Mouse (Mus musculus): ENCODE results near the gene Sh3pxd2b.

Gene Sh3pxd2b

GRCm38 (mm10) chr11:32347607-32348432, at the start of gene Sh3pxd2b:
TSS of gene Sh3pxd2b (plus strand) at chr11:32347820.
- peak; percentile 62 for DNase-seq

- no peak for DNase-seq
Measured at GRCm38 (mm10) chr11:32297866-32298531, 49.6 kb upstream of the Sh3pxd2b start.

- no peak for DNase-seq
Measured at GRCm38 (mm10) chr11:32298532-32298918, 49.1 kb upstream of the Sh3pxd2b start.

GRCm38 (mm10) chr11:32299865-32300264, 47.8 kb upstream of the Sh3pxd2b start, which contains the start of gene Hbq1a:
TSS of gene Hbq1a (plus strand) at chr11:32300069.
- DNase-seq = peak; percentile 79

- no peak for DNase-seq
Measured at GRCm38 (mm10) chr11:32300279-32301267, 47.0 kb upstream of the Sh3pxd2b start.

- no peak for DNase-seq
Measured at GRCm38 (mm10) chr11:32301506-32301905, 46.1 kb upstream of the Sh3pxd2b start.

GRCm38 (mm10) chr11:32302824-32303419, 44.7 kb upstream of the Sh3pxd2b start:
- peak; percentile 36 for DNase-seq

- DNase-seq = no peak
Measured at GRCm38 (mm10) chr11:32303455-32303854, 44.2 kb upstream of the Sh3pxd2b start.

- no peak for DNase-seq
Measured at GRCm38 (mm10) chr11:32307006-32307405, 40.6 kb upstream of the Sh3pxd2b start.

- DNase-seq = no peak
Measured at GRCm38 (mm10) chr11:32309446-32309845, 38.2 kb upstream of the Sh3pxd2b start.

GRCm38 (mm10) chr11:32309928-32310327, 37.7 kb upstream of the Sh3pxd2b start:
- DNase-seq = no peak

- no peak for DNase-seq
Measured at GRCm38 (mm10) chr11:32316009-32316408, 31.6 kb upstream of the Sh3pxd2b start.

- no peak for DNase-seq
Measured at GRCm38 (mm10) chr11:32320507-32321195, 27.0 kb upstream of the Sh3pxd2b start.

- DNase-seq = peak; percentile 76
Measured at GRCm38 (mm10) chr11:32321196-32321565, 26.4 kb upstream of the Sh3pxd2b start.

- peak; percentile 93 for DNase-seq
Measured at GRCm38 (mm10) chr11:32324609-32325008, 23.0 kb upstream of the Sh3pxd2b start.

- peak; percentile 56 for DNase-seq
Measured at GRCm38 (mm10) chr11:32331075-32331474, 16.5 kb upstream of the Sh3pxd2b start.

GRCm38 (mm10) chr11:32331861-32332260, 15.8 kb upstream of the Sh3pxd2b start:
- DNase-seq = no peak

GRCm38 (mm10) chr11:32333235-32333634, 14.4 kb upstream of the Sh3pxd2b start:
- DNase-seq = no peak

- DNase-seq = peak; percentile 76
Measured at GRCm38 (mm10) chr11:32336435-32336907, 11.1 kb upstream of the Sh3pxd2b start.

GRCm38 (mm10) chr11:32339131-32339531, 8.5 kb upstream of the Sh3pxd2b start:
- DNase-seq = peak; percentile 71
